Mouse (Mus musculus) megakaryocyte-erythroid progenitor cell, adult 5-6 weeks (primary cell): Measurements from ENCODE around the gene Map3k10. TPM values are rescaled to one million over a fixed set of nuclear protein-coding genes. Genes with fewer than 3 reads are reported as not detected.

Experiments
- ATAC-seq: replicated peaks from 2 replicates; pipeline ENCODE4 v1.8.0; 2016; ENCODE audit warnings: mild to moderate bottlenecking, inconsistent platforms; ENCODE audit not compliant: severe bottlenecking, poor library complexity, low FRiP score, low TSS enrichment
- total RNA-seq, 2 experiments: library from RNA; stranded (forward) in 1 of 2; stranded (reverse) in 1 of 2; fragments of 200-1000, 215-1000 nt in 1 of 2; fragments of >200 nt in 1 of 2; fragmentation: Nextera tagmentation in 1 of 2; gene quantifications; 2 replicates each; pipeline ENCODE4 v1.2.3; 2014 to 2017

The Map3k10 gene
- total RNA-seq, 2 experiments from 2014 or later = 4.5 to 13.5 TPM

GRCm38 (mm10) chr7:27612940-27613339, 61.5 kb downstream of the Map3k10 start:
- ATAC-seq = no peak

- ATAC-seq = no peak
Measured at GRCm38 (mm10) chr7:27610871-27611270, 63.5 kb downstream of the Map3k10 start.

- no peak for ATAC-seq
Measured at GRCm38 (mm10) chr7:27610370-27610769, 64.0 kb downstream of the Map3k10 start.

GRCm38 (mm10) chr7:27609688-27610087, 64.7 kb downstream of the Map3k10 start:
- no peak for ATAC-seq

GRCm38 (mm10) chr7:27609285-27609684, 65.1 kb downstream of the Map3k10 start:
- ATAC-seq = peak; percentile 71

GRCm38 (mm10) chr7:27608130-27608529, 66.3 kb downstream of the Map3k10 start:
- ATAC-seq = no peak

- ATAC-seq = no peak
Measured at GRCm38 (mm10) chr7:27607580-27607979, 66.8 kb downstream of the Map3k10 start.

- no peak for ATAC-seq
Measured at GRCm38 (mm10) chr7:27606481-27607254, 67.7 kb downstream of the Map3k10 start.

Other genes starting within 250 kb of the Map3k10 start
- 0.09 and 0.37 TPM in 2 replicates for gene Sptbn4, start 226.9 kb downstream of the Map3k10 start, total RNA-seq (2014; fragmentation: Nextera tagmentation)
- gene Sptbn4, start 226.9 kb downstream of the Map3k10 start, total RNA-seq (2017) = 0.15 TPM in 1 of 2 replicates, not detected in the other
- 667 and 741 TPM in 2 replicates for gene Blvrb, start 226.6 kb downstream of the Map3k10 start, total RNA-seq (2014; fragmentation: Nextera tagmentation)
- gene Blvrb, start 226.6 kb downstream of the Map3k10 start, total RNA-seq (2017) = 183 and 213 TPM in 2 replicates
- gene Sertad3, start 200.8 kb downstream of the Map3k10 start, total RNA-seq (2014; fragmentation: Nextera tagmentation) = 4.8 and 10.1 TPM in 2 replicates
- gene Sertad3, start 200.8 kb downstream of the Map3k10 start, total RNA-seq (2017) = 4.3 and 12.5 TPM in 2 replicates
- gene Sertad1, start 187.7 kb downstream of the Map3k10 start, total RNA-seq (2014; fragmentation: Nextera tagmentation) = 2.0 and 6.6 TPM in 2 replicates
- gene Sertad1, start 187.7 kb downstream of the Map3k10 start, total RNA-seq (2017) = 9.7 and 11.3 TPM in 2 replicates
- 0.77 and 1.9 TPM in 2 replicates for gene Prx, start 175.3 kb downstream of the Map3k10 start, total RNA-seq (2014; fragmentation: Nextera tagmentation)
- gene Prx, start 175.3 kb downstream of the Map3k10 start, total RNA-seq (2017) = 1.3 and 1.4 TPM in 2 replicates
- 2.4 and 2.6 TPM in 2 replicates for gene Hipk4, start 151.3 kb downstream of the Map3k10 start, total RNA-seq (2014; fragmentation: Nextera tagmentation)
- 0.23 TPM in 1 of 2 replicates, not detected in the other for gene Hipk4, start 151.3 kb downstream of the Map3k10 start, total RNA-seq (2017)
- 9.4 and 9.8 TPM in 2 replicates for gene Pld3, start 121.4 kb downstream of the Map3k10 start, total RNA-seq (2014; fragmentation: Nextera tagmentation)
- 2.4 and 7.8 TPM in 2 replicates for gene Pld3, start 121.4 kb downstream of the Map3k10 start, total RNA-seq (2017)
- gene 2310022A10Rik, start 121.4 kb downstream of the Map3k10 start, total RNA-seq (2014; fragmentation: Nextera tagmentation) = 30.3 and 38.1 TPM in 2 replicates
- 2.3 and 31.3 TPM in 2 replicates for gene 2310022A10Rik, start 121.4 kb downstream of the Map3k10 start, total RNA-seq (2017)
- gene Akt2, start 83.0 kb downstream of the Map3k10 start, total RNA-seq (2014; fragmentation: Nextera tagmentation) = 61.9 and 65.5 TPM in 2 replicates
- gene Akt2, start 83.0 kb downstream of the Map3k10 start, total RNA-seq (2017) = 60.3 and 82.2 TPM in 2 replicates
- not detected in 2 replicates for gene Ttc9b, start 20.7 kb downstream of the Map3k10 start, total RNA-seq (2014; fragmentation: Nextera tagmentation)
- not detected in 2 replicates for gene Ttc9b, start 20.7 kb downstream of the Map3k10 start, total RNA-seq (2017)
- gene Zfp607b, start 14.7 kb upstream of the Map3k10 start, total RNA-seq (2014; fragmentation: Nextera tagmentation) = 6.8 TPM in 1 of 2 replicates, not detected in the other
- 1.2 and 1.7 TPM in 2 replicates for gene Zfp607b, start 14.7 kb upstream of the Map3k10 start, total RNA-seq (2017)
- 7.9 and 8.5 TPM in 2 replicates for gene Zfp60, start 56.8 kb upstream of the Map3k10 start, total RNA-seq (2014; fragmentation: Nextera tagmentation)
- gene Zfp60, start 56.8 kb upstream of the Map3k10 start, total RNA-seq (2017) = 9.2 and 12.5 TPM in 2 replicates
- gene Zfp626, start 132.6 kb upstream of the Map3k10 start, total RNA-seq (2014; fragmentation: Nextera tagmentation) = 9.8 and 11.4 TPM in 2 replicates
- gene Zfp626, start 132.6 kb upstream of the Map3k10 start, total RNA-seq (2017) = 8.8 and 10.5 TPM in 2 replicates
- 4.9 and 8.0 TPM in 2 replicates for gene Zfp59, start 164.0 kb upstream of the Map3k10 start, total RNA-seq (2014; fragmentation: Nextera tagmentation)
- 6.8 and 10.0 TPM in 2 replicates for gene Zfp59, start 164.0 kb upstream of the Map3k10 start, total RNA-seq (2017)
- gene Zfp607a, start 182.9 kb upstream of the Map3k10 start, total RNA-seq (2014; fragmentation: Nextera tagmentation) = 6.6 and 10.6 TPM in 2 replicates
- 7.6 and 8.9 TPM in 2 replicates for gene Zfp607a, start 182.9 kb upstream of the Map3k10 start, total RNA-seq (2017)